Mouse (Mus musculus) thymus, postnatal 36 days (tissue): Measurements from ENCODE around the gene Col23a1.

Experiments
- DNase-seq, 2 experiments: peaks; one replicate each; pipeline ENCODE4 v3.0.0; 2022; ENCODE audit warnings: mixed read lengths in 2 of 2

Gene Col23a1

DNA sequence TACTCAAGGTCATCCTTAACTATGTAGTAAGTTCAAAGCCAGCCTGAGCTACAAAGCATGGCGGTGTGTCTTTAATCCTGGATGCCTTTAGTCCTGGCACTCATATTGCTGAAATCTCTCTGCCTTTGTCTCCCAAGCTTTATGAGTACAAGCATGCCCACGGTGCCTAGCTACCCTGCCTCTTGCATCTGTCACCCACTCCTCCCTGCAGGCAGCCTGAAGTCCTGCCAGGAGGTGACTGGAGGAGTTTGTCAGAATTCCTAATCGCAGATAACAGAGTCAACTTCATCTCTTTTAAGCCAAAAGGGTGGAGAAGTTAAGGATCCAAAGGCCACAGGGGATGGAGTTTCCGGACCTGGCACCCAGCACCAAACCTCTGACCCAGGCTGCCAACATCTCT, 203.7 kb downstream of the Col23a1 start:
- no peak for DNase-seq

GRCm38 (mm10) chr11:51494178-51494577, 204.5 kb downstream of the Col23a1 start:
- DNase-seq: peak in 1 of 2 experiments; percentile 26

DNA sequence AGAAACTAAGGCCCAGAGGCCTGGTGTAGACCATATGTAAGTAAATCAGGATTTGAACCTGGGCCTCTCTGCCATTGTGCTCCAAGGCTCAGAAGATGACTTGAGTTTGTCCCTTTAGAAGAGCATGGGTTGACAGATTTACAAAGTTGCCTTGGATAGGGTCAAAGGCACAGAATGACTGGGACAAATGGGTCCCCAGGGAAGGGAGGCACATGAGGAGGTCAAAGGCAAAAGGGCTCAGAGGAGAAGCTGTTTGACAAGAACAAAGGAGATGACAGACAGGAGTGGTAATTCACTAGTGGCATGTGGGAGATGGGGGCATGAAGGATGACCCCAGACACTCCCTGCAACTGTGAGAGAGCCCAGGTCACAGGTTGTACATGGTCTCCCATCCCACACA, 210.1 kb downstream of the Col23a1 start:
- DNase-seq: no peak

- DNase-seq: no peak
These were observed 212.7 kb downstream of the Col23a1 start for GRCm38 (mm10) chr11:51502431-51502851.

- DNase-seq: no peak
These were observed 215.2 kb downstream of the Col23a1 start for GRCm38 (mm10) chr11:51504946-51505345.

DNA sequence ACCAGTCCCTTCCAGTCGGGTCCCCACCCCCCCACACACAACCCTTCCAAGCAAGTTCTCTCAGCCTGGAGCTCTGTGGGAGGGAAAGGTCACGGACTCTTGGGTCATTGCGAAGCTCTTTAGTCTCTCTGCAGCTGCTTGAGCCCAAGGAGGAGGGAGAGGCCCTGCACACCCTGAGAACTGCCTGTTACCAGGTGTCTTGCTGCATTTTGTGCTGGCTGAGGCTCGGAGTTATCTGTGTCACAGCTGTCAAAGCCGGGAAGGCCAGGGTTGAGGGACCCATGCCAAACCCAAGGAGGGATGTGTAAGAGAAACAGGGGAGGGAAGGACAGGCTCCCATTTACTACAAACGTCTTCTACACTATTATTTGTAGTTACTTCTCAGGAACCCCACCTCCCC, 218.3 kb downstream of the Col23a1 start:
- no peak for DNase-seq

DNA sequence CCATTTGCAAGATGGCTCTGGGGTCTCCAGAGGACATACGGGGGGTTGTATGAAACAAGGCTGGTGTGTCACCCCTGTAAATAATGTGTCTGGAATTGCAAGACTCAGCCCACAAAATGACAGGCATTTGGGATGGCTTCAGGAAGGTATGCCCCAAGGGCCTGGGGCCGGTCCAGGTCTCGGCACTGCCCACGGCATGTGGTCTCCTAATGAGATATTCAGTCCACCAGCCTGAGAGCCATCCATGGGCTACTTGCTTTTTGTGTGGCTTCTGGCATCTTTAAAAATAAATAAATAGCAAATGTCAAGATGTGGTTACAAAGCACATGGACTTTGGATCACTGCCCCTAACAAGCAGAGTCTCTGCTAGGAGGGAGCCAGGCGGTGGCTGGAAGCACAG, 219.5 kb downstream of the Col23a1 start:
- no peak for DNase-seq

GRCm38 (mm10) chr11:51513019-51513418, 223.3 kb downstream of the Col23a1 start:
- no peak for DNase-seq

GRCm38 (mm10) chr11:51515346-51515745, 225.6 kb downstream of the Col23a1 start:
- no peak for DNase-seq

- no peak for DNase-seq
These were observed 228.4 kb downstream of the Col23a1 start for GRCm38 (mm10) chr11:51518100-51518499.

DNA sequence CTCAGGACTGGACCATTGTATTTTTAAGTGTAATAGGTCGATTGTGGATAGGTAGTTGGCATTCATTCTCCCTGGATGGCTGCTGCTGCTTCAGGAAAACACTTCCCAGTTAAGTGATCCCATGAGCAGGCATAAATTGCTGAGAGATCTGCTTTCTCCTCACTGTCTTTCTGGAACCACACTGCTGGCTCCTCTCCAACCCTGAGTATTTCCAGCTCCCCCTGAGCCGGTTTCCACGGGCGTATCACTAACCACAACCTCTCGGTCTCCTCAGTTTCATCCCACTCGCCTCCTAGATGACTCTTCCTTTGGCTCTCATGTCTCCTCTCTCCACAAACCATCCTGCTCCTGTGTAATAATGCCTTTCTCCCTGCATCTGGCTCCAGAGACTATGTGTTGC, 228.9 kb downstream of the Col23a1 start:
- no peak for DNase-seq

DNA sequence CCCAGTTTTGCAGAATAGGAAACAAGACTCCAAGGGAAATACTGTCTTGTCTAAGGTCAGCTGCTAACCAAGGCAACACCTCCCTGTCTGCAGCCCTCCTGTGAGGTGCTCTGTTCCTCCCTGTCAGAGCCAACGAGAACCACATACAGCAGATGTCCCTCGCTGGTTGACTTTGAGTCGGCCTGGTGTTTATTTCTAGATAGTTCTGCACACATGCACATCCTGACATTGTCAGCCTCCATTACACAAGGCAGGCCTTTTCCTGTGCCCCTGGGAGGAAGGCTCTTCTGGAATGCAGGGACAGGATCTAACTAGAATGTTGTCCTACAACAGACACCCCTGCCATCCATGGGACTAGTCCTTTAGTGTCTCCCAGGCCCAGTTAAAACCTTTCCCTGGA, 231.7 kb downstream of the Col23a1 start:
- DNase-seq: no peak

DNA sequence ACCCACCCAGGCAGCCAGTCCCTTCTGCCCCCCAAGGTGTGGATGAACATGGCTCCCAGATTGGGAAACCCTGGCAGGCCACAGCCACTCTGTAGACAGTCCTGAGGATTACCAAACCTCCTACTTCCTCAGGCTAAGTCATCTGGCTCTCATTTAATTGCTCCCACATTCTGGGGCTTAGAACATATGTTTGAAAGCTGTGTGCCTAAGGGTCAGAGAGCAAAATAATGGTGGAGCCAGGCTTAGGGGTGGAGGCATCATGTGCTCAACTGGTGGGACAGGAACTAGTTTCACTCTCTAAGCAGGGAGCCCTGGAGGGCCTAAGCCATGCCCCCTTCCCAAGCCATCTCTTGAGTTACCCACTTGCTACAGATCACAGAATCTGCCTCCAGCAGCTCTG, 233.5 kb downstream of the Col23a1 start:
- DNase-seq: no peak

- DNase-seq: no peak
These were observed 233.9 kb downstream of the Col23a1 start for GRCm38 (mm10) chr11:51523625-51524024.

- no peak for DNase-seq
These were observed 237.0 kb downstream of the Col23a1 start for GRCm38 (mm10) chr11:51526631-51527161.

GRCm38 (mm10) chr11:51533128-51533533, 243.4 kb downstream of the Col23a1 start:
- no peak for DNase-seq

DNA sequence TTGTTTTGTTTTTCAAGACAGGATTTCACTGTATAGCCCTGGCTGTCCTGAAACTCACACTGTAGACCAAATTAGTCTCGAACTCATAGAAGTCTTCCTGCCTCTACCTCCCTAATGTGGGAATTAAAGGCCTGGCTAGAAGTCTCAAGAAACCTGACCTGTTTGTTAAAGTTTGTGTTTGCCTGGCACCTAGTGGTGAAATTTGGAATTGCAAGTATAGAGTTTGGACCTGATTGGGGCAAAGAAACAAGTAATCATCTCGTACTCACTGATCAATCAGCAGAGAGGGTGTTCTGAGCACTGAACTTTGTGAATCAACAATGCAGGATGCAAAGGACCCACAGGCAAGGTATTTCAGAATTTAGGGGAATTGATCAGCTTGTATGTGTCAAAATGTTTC, 244.6 kb downstream of the Col23a1 start:
- peak in 1 of 2 experiments; percentile 5 for DNase-seq

DNA sequence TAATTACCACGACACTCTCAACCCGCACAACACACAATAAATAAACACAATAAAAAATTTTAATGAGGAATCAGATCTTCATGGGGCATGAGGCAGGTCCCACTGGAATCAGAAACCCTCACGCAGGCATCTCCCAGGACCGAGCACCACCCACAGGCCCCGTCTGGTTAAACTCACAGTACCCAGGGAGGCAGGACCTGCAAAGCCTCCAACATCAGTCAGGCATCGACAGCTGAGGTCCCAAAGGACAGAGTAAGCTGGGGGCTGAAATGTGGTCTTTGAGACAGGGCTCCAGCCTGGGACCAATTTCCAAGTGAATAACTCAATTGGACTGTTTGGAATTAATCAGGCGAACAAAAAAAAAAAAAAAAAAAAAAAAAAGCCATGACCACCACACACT, 248.7 kb downstream of the Col23a1 start:
- no peak for DNase-seq

- peak in 1 of 2 experiments; percentile 18 for DNase-seq
These were observed 249.4 kb downstream of the Col23a1 start for GRCm38 (mm10) chr11:51538919-51539758.

- DNase-seq: peak; percentile 91 to 93
These were observed 250.1 kb downstream of the Col23a1 start for GRCm38 (mm10) chr11:51539759-51540282.

DNA sequence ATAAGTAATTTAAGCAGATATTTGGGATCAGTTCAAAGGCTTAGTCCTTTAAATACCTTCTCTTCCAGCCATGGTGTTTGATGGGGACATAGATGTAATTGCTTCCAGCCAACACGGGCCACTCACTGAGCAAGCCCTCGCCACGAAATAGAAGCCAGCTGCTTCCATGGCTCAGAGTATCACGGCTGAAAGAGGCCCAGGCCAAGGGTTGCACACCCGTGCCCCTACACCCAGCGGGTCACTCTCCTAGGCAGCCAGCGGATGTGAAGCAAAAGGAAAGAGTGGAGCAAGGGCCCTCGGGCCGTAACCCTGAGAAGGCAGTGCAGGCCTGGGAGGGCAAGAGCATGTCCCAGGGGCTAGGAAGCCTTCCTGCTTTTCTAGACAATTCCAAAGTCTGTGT, 252.7 kb downstream of the Col23a1 start:
- no peak for DNase-seq

DNA sequence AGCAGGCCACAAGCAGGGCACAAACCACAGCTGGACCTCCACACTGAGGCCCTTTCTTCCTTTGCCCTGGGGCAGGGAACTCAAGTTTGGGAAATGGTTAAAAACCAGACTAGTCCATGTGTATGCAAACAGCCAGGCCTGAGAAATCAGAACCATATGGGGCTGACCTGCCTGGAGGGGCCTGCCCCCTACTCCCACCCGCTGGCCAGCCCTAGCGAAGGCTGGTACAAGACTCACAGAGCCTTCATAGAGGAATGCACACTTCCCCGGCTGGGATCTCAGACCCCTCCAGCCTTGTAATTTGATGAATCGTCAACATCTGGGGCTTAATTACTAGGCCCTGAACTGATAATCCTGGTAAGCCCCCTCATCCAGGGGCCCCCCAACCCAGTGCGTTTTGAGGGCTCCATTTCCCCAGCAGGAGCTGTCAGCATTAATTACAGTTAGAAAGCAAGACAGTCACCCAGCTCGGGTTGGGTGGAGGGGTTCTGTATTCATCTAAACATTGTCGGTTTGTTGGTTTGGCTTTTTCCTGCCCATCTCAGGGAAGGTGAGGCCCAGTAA, 253.8 kb downstream of the Col23a1 start:
- no peak for DNase-seq

DNA sequence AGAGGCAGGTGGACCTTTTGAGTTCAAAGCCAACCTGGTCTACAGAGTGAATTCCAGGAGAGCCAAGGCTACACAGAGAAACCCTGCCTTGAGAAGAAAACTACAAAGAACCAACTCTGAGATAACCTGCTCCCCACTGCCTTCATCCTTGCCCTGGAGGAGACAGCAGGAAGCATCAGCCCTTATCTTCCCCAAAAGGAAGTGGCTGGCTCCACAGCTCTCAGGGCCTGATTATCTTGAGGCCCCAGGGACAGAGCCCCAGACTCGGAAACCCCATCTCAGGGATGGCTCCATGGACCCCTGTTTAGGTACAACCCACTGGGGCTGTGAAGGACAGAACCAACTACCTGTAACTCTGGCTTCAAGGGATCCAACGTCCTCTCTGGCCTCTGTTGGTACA, 254.7 kb downstream of the Col23a1 start:
- DNase-seq: no peak

DNA sequence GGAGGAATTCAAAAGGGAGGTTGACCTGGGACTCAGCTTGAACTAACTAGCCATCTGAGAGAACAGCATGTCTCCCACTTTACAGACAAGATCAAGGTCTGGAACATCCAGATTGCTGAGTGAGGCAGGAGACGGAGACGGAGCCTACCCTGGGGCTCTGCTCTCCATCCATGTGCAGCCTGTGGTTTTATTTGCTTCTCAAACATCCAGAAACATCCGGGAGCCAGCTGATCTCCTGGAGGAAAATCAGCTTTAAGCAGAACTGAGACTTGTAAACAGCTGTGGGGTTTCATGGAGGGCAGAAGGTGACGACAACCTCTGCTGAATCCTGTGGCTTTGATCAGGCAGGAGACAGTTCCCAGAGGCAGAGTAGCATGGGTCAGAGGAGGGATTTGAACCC, 256.1 kb downstream of the Col23a1 start:
- no peak for DNase-seq
